Mouse (Mus musculus) midbrain, embryonic 12.5 days (tissue): Measurements from ENCODE around the gene Cldn34b3. TPM values are rescaled to one million over a fixed set of nuclear protein-coding genes. Genes with fewer than 3 reads are reported as not detected.
"Not testable (repeated sequence)": the region's sequence is repeated elsewhere in the genome, so short reads cannot be mapped to it uniquely, and the experiment has no call there.

Source experiments
- ATAC-seq: fragments of 200-750 bp; cut with Nextera tagmentation; 2 replicates; pipeline ENCODE4 v1.8.0; 2017; ENCODE audit warnings: low read depth, moderate TSS enrichment, moderate library complexity; ENCODE audit not compliant: low FRiP score
- H3K27ac ChIP-seq: fragments of 300-500 bp; sonication (generic); replicated peaks from 2 replicates; pipeline ENCODE4 v1.5.1; 2016; ENCODE audit warnings: mild to moderate bottlenecking
- H3K27me3 ChIP-seq: fragments of 300-500 bp; sonication (generic); 2 replicates; pipeline ENCODE4 v1.6.1; 2016; ENCODE audit warnings: mild to moderate bottlenecking
- H3K36me3 ChIP-seq: fragments of 300-500 bp; sonication (generic); 2 replicates; pipeline ENCODE4 v1.6.1; 2016
- H3K4me1 ChIP-seq: fragments of 300-500 bp; sonication (generic); 2 replicates; pipeline ENCODE4 v1.6.1; 2016
- H3K4me2 ChIP-seq: fragments of 300-500 bp; sonication (generic); replicated peaks from 2 replicates; pipeline ENCODE4 v1.6.1; 2016; ENCODE audit warnings: mild to moderate bottlenecking, moderate library complexity
- H3K4me3 ChIP-seq: fragments of 300-500 bp; sonication (generic); 2 replicates; pipeline ENCODE4 v1.5.1; 2016; ENCODE audit warnings: mild to moderate bottlenecking
- H3K9ac ChIP-seq: fragments of 300-500 bp; sonication (generic); replicated peaks from 2 replicates; pipeline ENCODE4 v1.6.1; 2016; ENCODE audit warnings: mild to moderate bottlenecking, moderate library complexity
- H3K9me3 ChIP-seq: fragments of 300-500 bp; sonication (generic); 2 replicates; pipeline ENCODE4 v1.6.1; 2016; ENCODE audit warnings: mild to moderate bottlenecking
- WGBS: fragments of 180-500 bp; shearing (Covaris S2); methylation state at CpG from one replicate; pipeline ENCODE4 v1.1.7; 2016; 5-methylcytosine and 5-hydroxymethylcytosine counted together
- polyA plus RNA-seq: library from polyadenylated mRNA; unstranded; fragments of >200 nt; fragmentation: Nextera tagmentation; extraction: Ambion mirVana; gene quantifications from 2 replicates; pipeline ENCODE4 v1.2.1, GENCODE M21; 2016

Gene Cldn34b3
- polyA plus RNA-seq: not detected in 2 replicates

- ATAC-seq: not testable (repeated sequence)
- 82% methylated on average over 1 of the region's 1 CpGs for WGBS
These were observed at the start of gene Cldn34b3 for GRCm38 (mm10) chrX:76264004-76264403. TSS of gene Cldn34b3 (plus strand) at chrX:76264304.

More at GRCm38 (mm10) chrX:76264004-76264403, at the start of gene Cldn34b3:
- H3K27ac ChIP-seq, H3K4me3 ChIP-seq, H3K9ac ChIP-seq, H3K36me3 ChIP-seq, H3K4me1 ChIP-seq, H3K9me3 ChIP-seq, H3K4me2 ChIP-seq, H3K27me3 ChIP-seq: not testable (repeated sequence)

Other genes starting within 250 kb of the Cldn34b3 start
- gene Cldn34b4, start 129.0 kb downstream of the Cldn34b3 start, polyA plus RNA-seq: not detected in 2 replicates